Mouse (Mus musculus) midbrain, embryonic 15.5 days (tissue): ENCODE measurements around the gene Fcna. TPM values are rescaled to one million over a fixed set of nuclear protein-coding genes. Genes with fewer than 3 reads are reported as not detected.
A peak's percentile ranks its signal among the peaks of the same experiment; 100 is the strongest.

Experiments
- ATAC-seq: fragments of 200-750 bp; cut with Nextera tagmentation; replicated peaks from 2 replicates; pipeline ENCODE4 v1.8.0; 2017; ENCODE audit warnings: moderate TSS enrichment
- H3K27ac ChIP-seq: fragments of 300-500 bp; sonication (generic); 2 replicates; pipeline ENCODE4 v1.5.1; 2015; ENCODE audit warnings: mild to moderate bottlenecking, inconsistent platforms
- H3K27me3 ChIP-seq: fragments of 300-500 bp; sonication (generic); replicated peaks from 2 replicates; pipeline ENCODE4 v1.6.1; 2015; ENCODE audit warnings: inconsistent platforms
- H3K36me3 ChIP-seq: fragments of 300-500 bp; sonication (generic); replicated peaks from 2 replicates; pipeline ENCODE4 v1.6.1; 2015; ENCODE audit warnings: inconsistent platforms
- H3K4me1 ChIP-seq: fragments of 300-500 bp; sonication (generic); 2 replicates; pipeline ENCODE4 v1.6.1; 2015; ENCODE audit warnings: inconsistent platforms
- H3K4me2 ChIP-seq: fragments of 300-500 bp; sonication (generic); 2 replicates; pipeline ENCODE4 v1.6.1; 2015; ENCODE audit warnings: inconsistent platforms, mild to moderate bottlenecking, moderate library complexity
- H3K4me3 ChIP-seq: fragments of 300-500 bp; sonication (generic); 2 replicates; pipeline ENCODE4 v1.5.1; 2015; ENCODE audit warnings: mild to moderate bottlenecking, inconsistent platforms
- H3K9ac ChIP-seq: fragments of 300-500 bp; sonication (generic); 2 replicates; pipeline ENCODE4 v1.6.1; 2015; ENCODE audit warnings: mild to moderate bottlenecking, inconsistent platforms
- H3K9me3 ChIP-seq: fragments of 300-500 bp; sonication (generic); 2 replicates; pipeline ENCODE4 v1.6.1; 2016; ENCODE audit warnings: inconsistent platforms
- WGBS: fragments of 180-500 bp; shearing (Covaris S2); methylation state at CpG from one replicate; pipeline ENCODE4 v1.1.7; 2015; ENCODE audit warnings: mixed read lengths; 5-methylcytosine and 5-hydroxymethylcytosine counted together
- polyA plus RNA-seq: library from polyadenylated mRNA; unstranded; fragments of >200 nt; fragmentation: Nextera tagmentation; extraction: Ambion mirVana; gene quantifications from 2 replicates; pipeline ENCODE4 v1.2.1, GENCODE M21; 2015

The Fcna gene
- polyA plus RNA-seq, 1 experiment from 2014 or later = 3.5 TPM

DNA sequence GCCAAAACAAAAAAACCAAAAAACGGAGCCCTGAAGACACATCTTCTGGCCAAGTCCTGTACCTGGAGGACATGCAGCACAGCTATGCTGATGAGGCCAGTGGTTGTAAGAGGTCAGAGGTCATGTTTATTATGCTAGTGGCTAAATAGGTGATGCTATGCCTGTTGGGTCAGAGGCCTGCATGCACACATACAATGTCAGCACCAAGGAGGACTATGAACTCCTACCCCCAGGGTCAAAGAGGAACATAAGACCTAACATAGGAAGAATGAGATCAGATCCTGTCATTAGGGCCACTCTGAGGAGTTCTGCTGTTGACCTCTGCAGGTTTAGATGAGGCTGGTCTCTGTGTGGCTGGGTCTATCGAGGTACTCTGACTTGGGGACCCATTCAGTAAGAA, 27.8 kb downstream of the Fcna start:
- 91% methylated on average over 2 of the region's 2 CpGs for whole genome bisulfite sequencing
- no peaks in the 10 kb centered on the region for H3K27me3 ChIP-seq
- H3K36me3 ChIP-seq = peaks cover 57% of the 10 kb centered on the region
- no peaks in the 10 kb centered on the region for H3K9me3 ChIP-seq
- no peaks in the 10 kb centered on the region for H3K4me1 ChIP-seq
- H3K4me3 ChIP-seq = no peak overlapping the region
- H3K9ac ChIP-seq = no peak overlapping the region
- H3K4me2 ChIP-seq = no peak overlapping the region
- no peak for ATAC-seq
- H3K27ac ChIP-seq = no peak overlapping the region

DNA sequence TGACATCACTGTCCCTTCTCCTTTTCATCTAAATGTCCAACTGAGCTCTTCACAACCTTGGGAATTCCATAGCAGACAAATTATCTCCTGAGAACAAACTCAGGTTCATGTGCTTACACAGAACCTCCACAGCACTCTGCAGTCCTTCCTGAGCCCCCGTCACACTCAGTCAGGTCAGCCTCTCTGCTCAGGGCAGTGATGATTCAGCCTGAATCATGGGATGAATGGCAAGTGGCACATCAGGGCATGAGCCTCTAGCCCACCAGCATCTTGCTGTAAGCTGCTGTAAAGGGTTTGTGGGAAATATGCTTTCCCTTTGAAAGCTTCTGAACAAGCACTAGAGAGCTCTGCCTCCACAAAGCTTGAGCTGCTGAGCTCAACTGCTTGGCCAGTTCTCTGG, 29.1 kb downstream of the Fcna start:
- H3K9ac ChIP-seq = no peak overlapping the region
- no peaks in the 10 kb centered on the region for H3K27me3 ChIP-seq
- H3K9me3 ChIP-seq = no peaks in the 10 kb centered on the region
- ATAC-seq = no peak
- peaks cover 63% of the 10 kb centered on the region for H3K36me3 ChIP-seq
- 94% methylated on average over 1 of the region's 1 CpGs for WGBS
- H3K27ac ChIP-seq = no peak overlapping the region
- H3K4me3 ChIP-seq = no peak overlapping the region
- no peaks in the 10 kb centered on the region for H3K4me1 ChIP-seq
- no peak overlapping the region for H3K4me2 ChIP-seq

DNA sequence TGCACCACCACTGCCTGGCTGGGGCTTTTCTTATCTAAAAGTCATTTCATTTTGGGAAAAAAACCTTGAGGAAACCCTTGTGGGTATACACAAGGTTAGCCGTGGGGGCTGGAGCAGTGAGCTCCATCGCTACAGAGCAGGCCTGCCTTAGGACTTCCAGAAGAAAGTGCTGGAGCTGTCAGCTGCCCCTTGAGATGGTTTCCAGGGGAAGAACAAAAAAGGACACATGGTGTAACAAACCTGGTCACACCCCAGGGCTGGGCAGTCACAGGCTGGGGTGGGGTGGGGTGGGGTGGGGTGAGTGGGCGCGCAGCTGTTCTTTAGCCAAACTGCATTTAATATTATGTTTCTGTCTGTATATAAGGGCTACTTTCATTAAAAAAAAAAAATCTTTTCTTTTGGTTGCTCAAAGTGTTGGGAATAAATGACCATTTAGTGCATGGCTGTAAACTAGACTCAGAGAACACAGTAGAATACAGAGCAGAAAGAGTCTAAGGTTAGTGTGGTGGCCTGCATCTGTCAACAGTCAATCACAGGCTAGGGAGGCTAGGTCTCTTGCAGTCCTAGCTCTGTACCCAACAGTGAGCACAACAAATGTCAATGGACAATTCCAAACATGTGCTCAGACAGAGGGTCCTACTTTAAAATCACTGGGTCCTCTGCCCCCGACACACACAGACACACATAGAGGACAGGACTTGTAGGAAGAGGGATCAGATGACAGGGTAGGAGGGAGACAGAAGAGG, 30.9 kb downstream of the Fcna start:
- no peak overlapping the region for H3K4me3 ChIP-seq

DNA sequence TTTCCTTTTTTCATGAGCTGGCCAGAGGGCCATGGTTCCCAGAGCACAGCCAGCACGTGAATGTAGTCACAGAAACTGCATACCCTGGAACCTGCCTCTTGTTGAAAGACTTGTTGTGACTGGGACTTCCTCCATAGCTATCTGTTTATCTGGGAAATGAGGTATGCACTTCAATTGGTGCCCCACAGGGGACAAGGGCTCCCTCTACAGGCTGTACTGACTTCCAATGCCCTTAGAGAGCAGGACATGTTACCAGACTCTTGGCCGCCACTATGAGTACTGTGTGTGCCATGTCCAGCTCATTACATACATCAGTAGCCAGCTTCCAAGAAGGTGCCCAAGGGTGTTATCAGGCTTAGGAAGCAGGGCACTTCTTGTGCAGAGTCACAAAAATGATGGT, 36.0 kb downstream of the Fcna start:
- 86% methylated on average over 2 of the region's 2 CpGs for WGBS
- H3K4me2 ChIP-seq = no peak overlapping the region
- H3K4me1 ChIP-seq = no peaks in the 10 kb centered on the region
- H3K27ac ChIP-seq = no peak overlapping the region
- no peak overlapping the region for H3K4me3 ChIP-seq
- peaks cover 56% of the 10 kb centered on the region for H3K36me3 ChIP-seq
- no peak for ATAC-seq
- no peaks in the 10 kb centered on the region for H3K27me3 ChIP-seq
- H3K9ac ChIP-seq = no peak overlapping the region
- H3K9me3 ChIP-seq = no peaks in the 10 kb centered on the region

More for the DNA sequence above, 30.9 kb downstream of the Fcna start:
- H3K9ac ChIP-seq = no peak overlapping the region
- WGBS = 95% methylated on average over 5 of the region's 5 CpGs
- no peaks in the 10 kb centered on the region for H3K27me3 ChIP-seq
- peaks cover 80% of the 10 kb centered on the region for H3K36me3 ChIP-seq
- H3K9me3 ChIP-seq = no peaks in the 10 kb centered on the region
- no peak overlapping the region for H3K4me2 ChIP-seq
- H3K27ac ChIP-seq = no peak overlapping the region
- ATAC-seq = no peak
- H3K4me1 ChIP-seq = no peaks in the 10 kb centered on the region

DNA sequence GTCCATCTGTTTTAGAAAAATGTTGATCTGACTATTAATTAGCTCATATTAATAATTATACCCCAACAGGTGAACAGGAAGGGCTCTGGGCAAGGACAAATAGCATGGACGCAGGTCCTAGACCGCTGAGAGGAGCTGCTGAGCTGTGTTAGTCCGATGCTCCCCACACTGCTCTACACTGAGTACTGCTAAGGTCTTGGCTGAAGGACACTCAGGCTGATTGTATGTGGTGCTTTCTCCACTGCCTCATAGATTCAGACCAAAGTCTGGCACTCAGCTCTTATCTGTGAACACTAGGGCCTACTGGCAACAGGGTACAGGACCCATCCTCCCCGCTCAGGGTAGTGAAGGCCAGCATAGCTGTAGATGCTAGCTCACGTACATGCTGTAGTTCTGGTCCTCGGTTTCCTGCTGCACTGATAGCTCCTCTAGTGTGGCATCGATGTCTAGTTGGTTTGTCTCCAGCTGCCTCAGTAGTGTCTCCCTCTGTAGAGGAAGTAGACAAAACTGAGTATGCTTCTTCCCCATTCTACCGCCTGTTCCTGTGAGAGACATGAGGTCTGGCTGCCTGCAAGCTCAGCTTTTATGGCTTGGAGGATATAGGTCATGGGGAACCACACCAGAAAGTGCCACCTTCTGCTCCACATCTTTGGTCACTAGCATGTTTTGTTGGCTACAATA, 39.5 kb downstream of the Fcna start:
- 96% methylated on average over 8 of the region's 8 CpGs for WGBS
- Histone ChIP-seq H3K4me1 (no peaks in the 10 kb centered on the region), H3K9me3 (no peaks in the 10 kb centered on the region), H3K4me3 (no peak overlapping the region), H3K9ac (no peak overlapping the region), H3K4me2 (no peak overlapping the region), H3K36me3 (peaks cover 41% of the 10 kb centered on the region), H3K27me3 (no peaks in the 10 kb centered on the region), H3K27ac (no peak overlapping the region)
- ATAC-seq = no peak

DNA sequence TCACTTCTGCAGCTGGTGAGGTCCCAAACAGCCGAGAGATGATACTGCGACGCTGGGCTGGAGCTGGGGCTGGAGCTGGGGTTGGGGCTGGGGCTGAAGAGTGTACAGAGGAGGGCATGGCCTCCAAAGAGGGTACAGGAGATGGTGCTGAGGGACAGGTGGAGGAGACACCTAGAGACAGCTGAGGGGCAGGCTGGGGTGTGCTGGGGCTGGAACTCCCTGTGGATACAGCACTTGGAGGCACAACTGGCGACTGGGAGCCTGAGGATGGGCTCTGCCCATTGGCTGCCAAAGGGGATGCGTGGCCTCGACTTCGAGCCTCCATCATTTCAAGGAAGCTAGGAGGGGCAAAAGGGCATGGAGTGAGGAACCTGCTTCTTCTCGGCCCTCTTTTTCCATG, 40.5 kb downstream of the Fcna start:
- H3K4me2 ChIP-seq = no peak overlapping the region
- 91% methylated on average over 8 of the region's 8 CpGs for WGBS

DNA sequence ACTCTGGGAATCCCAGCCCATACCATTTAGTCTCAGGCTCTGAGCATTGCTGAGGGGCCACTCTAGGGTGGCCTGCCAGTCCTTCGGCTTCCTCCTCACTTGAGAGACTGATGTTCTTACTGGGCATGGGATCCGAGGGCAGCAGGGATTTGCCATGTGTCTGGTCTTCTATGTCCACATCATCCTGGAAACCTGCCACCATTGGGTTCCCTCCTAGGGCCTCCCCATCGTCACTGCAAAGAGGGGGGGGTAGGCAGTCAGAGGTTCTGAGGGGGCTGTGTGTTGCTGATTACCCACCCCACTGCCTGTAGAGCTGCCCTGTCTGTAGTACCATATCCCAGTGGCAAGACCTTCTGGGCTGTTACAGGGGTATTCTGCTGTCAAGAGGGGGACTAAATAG, 42.2 kb downstream of the Fcna start:
- no peak overlapping the region for H3K4me2 ChIP-seq
- no peak overlapping the region for H3K4me3 ChIP-seq
- H3K9ac ChIP-seq = no peak overlapping the region
- peaks cover 22% of the 10 kb centered on the region for H3K4me1 ChIP-seq
- no peak for ATAC-seq
- peaks cover under 1% of the 10 kb centered on the region for H3K27me3 ChIP-seq
- H3K27ac ChIP-seq = no peak overlapping the region
- peaks cover 18% of the 10 kb centered on the region for H3K36me3 ChIP-seq
- no peaks in the 10 kb centered on the region for H3K9me3 ChIP-seq
- WGBS = 93% methylated on average over 3 of the region's 3 CpGs

More for the DNA sequence above, 40.5 kb downstream of the Fcna start:
- no peaks in the 10 kb centered on the region for H3K9me3 ChIP-seq
- H3K27ac ChIP-seq = no peak overlapping the region
- peaks cover 9% of the 10 kb centered on the region for H3K4me1 ChIP-seq
- no peak overlapping the region for H3K4me3 ChIP-seq
- no peaks in the 10 kb centered on the region for H3K27me3 ChIP-seq
- H3K36me3 ChIP-seq = peaks cover 31% of the 10 kb centered on the region
- ATAC-seq = no peak
- H3K9ac ChIP-seq = no peak overlapping the region

DNA sequence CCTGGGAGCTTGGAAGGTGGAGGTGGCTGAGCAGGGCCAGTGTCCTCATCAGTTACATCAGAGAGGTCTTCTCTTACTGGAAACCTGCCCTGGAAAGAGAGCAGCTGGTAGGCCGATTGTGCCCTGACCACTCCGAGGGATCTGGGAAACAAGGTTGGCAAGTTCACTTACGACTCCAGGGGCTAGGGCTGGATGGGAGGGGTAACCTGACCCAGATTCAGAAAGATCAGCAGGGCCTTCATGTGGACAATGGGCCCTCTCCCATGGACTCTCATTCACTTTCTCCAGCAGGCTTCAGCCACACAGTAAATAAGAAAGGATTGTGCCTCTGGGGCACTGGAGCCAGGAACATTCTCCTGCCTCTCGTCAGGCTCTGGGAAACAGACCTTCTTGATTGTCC, 43.0 kb downstream of the Fcna start:
- Histone ChIP-seq H3K27me3 (peaks cover 8% of the 10 kb centered on the region), H3K4me3 (no peak overlapping the region), H3K9ac (no peak overlapping the region), H3K36me3 (peaks cover 16% of the 10 kb centered on the region; the same call in 1 of the 2 replicates), H3K9me3 (no peaks in the 10 kb centered on the region), H3K27ac (no peak overlapping the region), H3K4me2 (no peak overlapping the region), H3K4me1 (peaks cover 29% of the 10 kb centered on the region)
- ATAC-seq = no peak
- 89% methylated on average over 4 of the region's 4 CpGs for WGBS

DNA sequence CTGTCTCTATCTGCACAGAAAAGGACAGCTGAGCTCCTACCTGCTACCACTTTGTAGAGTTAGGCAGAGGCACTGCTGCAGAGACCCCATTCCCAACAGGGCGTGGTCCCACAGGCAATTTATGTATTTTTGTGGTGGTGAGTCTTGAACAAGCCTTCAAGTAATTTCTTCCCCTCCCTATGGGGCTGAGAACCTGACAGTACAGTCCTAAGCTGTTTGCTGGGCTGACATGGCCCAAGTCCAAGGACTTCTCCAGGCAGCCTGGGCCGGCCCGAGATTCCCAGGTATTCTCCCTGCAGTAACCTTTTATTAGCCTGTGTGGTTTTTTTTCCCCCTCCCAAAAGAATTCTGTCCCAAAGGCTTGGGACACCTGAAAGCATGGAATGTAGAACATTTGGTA, 43.7 kb downstream of the Fcna start:
- Histone ChIP-seq H3K27ac (no peak overlapping the region), H3K9me3 (no peaks in the 10 kb centered on the region), H3K4me1 (peaks cover 36% of the 10 kb centered on the region), H3K4me2 (no peak overlapping the region), H3K9ac (no peak overlapping the region), H3K27me3 (peaks cover 15% of the 10 kb centered on the region), H3K4me3 (no peak overlapping the region), H3K36me3 (peaks cover 16% of the 10 kb centered on the region; the same call in 1 of the 2 replicates)
- WGBS = 99% methylated on average over 3 of the region's 3 CpGs
- no peak for ATAC-seq

DNA sequence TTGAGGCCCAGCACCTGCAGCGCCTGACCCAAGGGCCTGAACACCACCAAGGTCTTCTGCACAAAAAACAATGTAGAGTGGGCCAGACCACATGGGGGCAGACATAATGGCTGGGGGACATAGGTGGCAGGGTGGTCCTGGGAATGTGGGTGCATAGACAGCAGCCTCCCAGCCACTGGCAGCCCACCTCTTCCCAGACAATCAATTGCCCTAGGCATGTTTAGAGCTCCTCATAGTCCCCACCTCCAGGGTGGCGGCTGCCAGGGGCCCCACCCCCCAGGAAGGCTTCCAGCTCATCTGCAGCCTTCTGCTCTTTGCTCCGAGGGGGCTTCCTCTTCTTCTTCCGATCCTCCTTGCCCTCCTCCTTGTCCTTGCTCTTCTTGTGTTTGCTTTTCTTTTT, 44.3 kb downstream of the Fcna start:
- Histone ChIP-seq H3K36me3 (peaks cover 16% of the 10 kb centered on the region; the same call in 1 of the 2 replicates), H3K27me3 (peaks cover 21% of the 10 kb centered on the region), H3K27ac (no peak overlapping the region), H3K9ac (no peak overlapping the region), H3K9me3 (no peaks in the 10 kb centered on the region), H3K4me2 (no peak overlapping the region), H3K4me1 (peaks cover 40% of the 10 kb centered on the region), H3K4me3 (no peak overlapping the region)
- no peak for ATAC-seq
- WGBS = 82% methylated on average over 4 of the region's 4 CpGs

DNA sequence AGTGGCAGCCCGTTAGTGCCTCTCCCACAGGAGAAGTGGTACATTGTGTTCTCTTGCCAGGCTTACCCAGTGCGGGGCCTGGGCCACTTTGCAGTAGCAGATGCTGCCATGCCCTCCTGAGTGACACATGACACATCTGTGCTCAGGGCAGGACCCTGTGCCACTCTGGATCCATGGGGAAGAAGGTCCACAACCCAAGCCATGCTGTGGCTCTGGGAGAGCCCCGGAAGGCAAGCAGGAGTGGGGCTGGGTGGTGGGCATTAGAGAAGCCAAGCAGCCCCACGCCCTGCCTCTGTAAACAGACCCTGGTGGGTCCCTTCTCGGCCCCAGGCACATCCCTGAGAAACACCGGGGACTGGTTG, 44.7 kb downstream of the Fcna start:
- Histone ChIP-seq H3K4me1 (peaks cover 44% of the 10 kb centered on the region), H3K9ac (no peak overlapping the region), H3K27me3 (peaks cover 26% of the 10 kb centered on the region), H3K27ac (no peak overlapping the region), H3K4me2 (no peak overlapping the region), H3K9me3 (no peaks in the 10 kb centered on the region), H3K36me3 (peaks cover 16% of the 10 kb centered on the region; the same call in 1 of the 2 replicates), H3K4me3 (no peak overlapping the region)
- no peak for ATAC-seq
- 72% methylated on average over 6 of the region's 6 CpGs for WGBS

DNA sequence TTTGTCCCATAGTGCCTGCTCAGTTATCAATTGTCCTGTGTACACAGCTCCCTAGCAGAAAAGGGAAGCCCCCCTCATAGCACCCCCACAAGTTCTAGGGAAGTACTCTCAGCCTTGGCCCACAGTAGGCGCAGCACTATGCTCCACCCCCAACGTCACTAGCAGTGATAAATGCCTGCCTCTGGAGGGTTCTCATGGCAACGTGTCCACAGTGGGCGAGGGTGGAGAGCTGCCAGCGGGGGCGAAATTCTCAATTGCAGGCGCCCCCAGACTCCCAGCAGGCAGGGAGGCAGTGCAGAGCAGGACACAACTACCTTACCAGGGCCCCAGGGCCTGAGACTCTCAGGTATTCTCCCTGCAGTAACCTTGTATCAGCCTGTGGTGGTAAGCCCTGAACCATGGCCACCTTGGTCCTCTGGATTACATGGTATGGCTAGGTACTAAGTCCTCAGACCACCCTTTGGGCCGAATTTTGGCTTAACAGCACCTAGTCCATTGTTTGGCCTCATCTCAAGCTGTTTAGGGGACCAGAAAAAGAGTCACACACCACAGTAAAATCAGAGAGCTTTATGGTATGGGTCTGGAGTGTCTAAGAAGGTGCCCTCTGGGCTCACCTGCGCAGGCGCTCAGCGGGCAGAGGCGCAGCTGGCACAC, 45.2 kb downstream of the Fcna start:
- Histone ChIP-seq H3K27ac (no peak overlapping the region), H3K9ac (no peak overlapping the region), H3K4me2 (no peak overlapping the region), H3K4me3 (no peak overlapping the region), H3K36me3 (peaks cover 16% of the 10 kb centered on the region; the same call in 1 of the 2 replicates), H3K9me3 (no peaks in the 10 kb centered on the region), H3K27me3 (peaks cover 31% of the 10 kb centered on the region), H3K4me1 (peaks cover 49% of the 10 kb centered on the region)
- ATAC-seq = peak; percentile 41; the same call in 1 of the 2 replicates
- WGBS = 56% methylated on average over 12 of the region's 12 CpGs
